Mouse (Mus musculus) spleen, postnatal 10 days (tissue): ENCODE measurements at regions not wholly inside any gene's neighbourhood (a gene's known extent, or its start where the extent isn't known, plus 50 kb on each side); places are given as distances from the start of the nearest gene placed in this dataset.
A peak's percentile ranks its signal among the peaks of the same experiment; 100 is the strongest.

ENCODE experiments used
- DNase-seq, 2 experiments: peaks; one replicate each; pipeline ENCODE4 v3.0.0; 2021 to 2022; ENCODE audit warnings: low spot score in 2 of 2

- DNase-seq = peak in 1 of 2 experiments; percentile 31
Observed at GRCm38 (mm10) chr3:148762541-148763225, 227.7 kb downstream of the Adgrl2 start.

GRCm38 (mm10) chr3:148761586-148761985 lies 228.8 kb downstream of the Adgrl2 start:
- DNase-seq = no peak

GRCm38 (mm10) chr3:148759500-148759899 lies 230.9 kb downstream of the Adgrl2 start:
- no peak for DNase-seq

GRCm38 (mm10) chr3:148746234-148746633 lies 244.1 kb downstream of the Adgrl2 start:
- DNase-seq = no peak

GRCm38 (mm10) chr3:148744651-148745050 lies 245.7 kb downstream of the Adgrl2 start:
- no peak for DNase-seq

GRCm38 (mm10) chr3:148734194-148734749 lies 256.1 kb downstream of the Adgrl2 start:
- DNase-seq = no peak

- DNase-seq = no peak
Observed at GRCm38 (mm10) chr3:148733227-148733854, 257.0 kb downstream of the Adgrl2 start.

GRCm38 (mm10) chr3:148731436-148731835 lies 258.9 kb downstream of the Adgrl2 start:
- no peak for DNase-seq

- DNase-seq = peak in 1 of 2 experiments; percentile 50
Observed at GRCm38 (mm10) chr3:148729242-148729680, 261.1 kb downstream of the Adgrl2 start.

- no peak for DNase-seq
Observed at GRCm38 (mm10) chr3:148728513-148729241, 261.7 kb downstream of the Adgrl2 start.

GRCm38 (mm10) chr3:148726596-148727331 lies 263.6 kb downstream of the Adgrl2 start:
- no peak for DNase-seq

GRCm38 (mm10) chr3:148696555-148696954 lies 293.8 kb downstream of the Adgrl2 start:
- peak in 1 of 2 experiments; percentile 31 for DNase-seq

GRCm38 (mm10) chr3:148695453-148695852 lies 294.9 kb downstream of the Adgrl2 start:
- DNase-seq = peak in 1 of 2 experiments; percentile 18

GRCm38 (mm10) chr3:148683181-148683580 lies 307.2 kb downstream of the Adgrl2 start:
- no peak for DNase-seq

- DNase-seq = no peak
Observed at GRCm38 (mm10) chr3:148682445-148682994, 307.8 kb downstream of the Adgrl2 start.

GRCm38 (mm10) chr3:148681186-148681585 lies 309.2 kb downstream of the Adgrl2 start:
- no peak for DNase-seq

- DNase-seq = peak in 1 of 2 experiments; percentile 17
Observed at GRCm38 (mm10) chr3:148680737-148681136, 309.6 kb downstream of the Adgrl2 start.

GRCm38 (mm10) chr3:148680086-148680485 lies 310.3 kb downstream of the Adgrl2 start:
- DNase-seq = no peak

GRCm38 (mm10) chr3:148679121-148679520 lies 311.2 kb downstream of the Adgrl2 start:
- no peak for DNase-seq

- DNase-seq = no peak
Observed at GRCm38 (mm10) chr3:148676025-148676424, 314.3 kb downstream of the Adgrl2 start.

GRCm38 (mm10) chr3:148662888-148663477 lies 327.4 kb downstream of the Adgrl2 start:
- no peak for DNase-seq
